Mouse (Mus musculus) kidney, adult 8-10 months (tissue): ENCODE measurements at regions not wholly inside any gene's neighbourhood (a gene's known extent, or its start where the extent isn't known, plus 50 kb on each side); places are given as distances from the start of the nearest gene placed in this dataset.

Experiments
- DNase-seq, 2 experiments: peaks; one replicate each; pipeline ENCODE4 v3.0.0; 2022

- DNase-seq: no peak
Measured at GRCm38 (mm10) chr3:130935926-130936315, 174.3 kb upstream of the Lef1 start.

- DNase-seq: no peak
Measured at GRCm38 (mm10) chr3:130935302-130935925, 174.9 kb upstream of the Lef1 start.

- no peak for DNase-seq
Measured at GRCm38 (mm10) chr3:130932723-130933122, 177.5 kb upstream of the Lef1 start.

- no peak for DNase-seq
Measured at GRCm38 (mm10) chr3:130932226-130932625, 178.0 kb upstream of the Lef1 start.

- DNase-seq: no peak
Measured at GRCm38 (mm10) chr3:130925000-130925399, 185.3 kb upstream of the Lef1 start.

- no peak for DNase-seq
Measured at GRCm38 (mm10) chr3:130923615-130923958, 186.7 kb upstream of the Lef1 start.

GRCm38 (mm10) chr3:130922812-130923614 lies 187.3 kb upstream of the Lef1 start:
- no peak for DNase-seq

- DNase-seq: no peak
Measured at GRCm38 (mm10) chr3:130921621-130922245, 188.5 kb upstream of the Lef1 start.

- DNase-seq: no peak
Measured at GRCm38 (mm10) chr3:130913812-130914211, 183.6 kb upstream of the Rpl34 start.

GRCm38 (mm10) chr3:130905101-130905500 lies 174.9 kb upstream of the Rpl34 start:
- no peak for DNase-seq

GRCm38 (mm10) chr3:130903329-130903728 lies 173.1 kb upstream of the Rpl34 start:
- no peak for DNase-seq

GRCm38 (mm10) chr3:130902376-130902775 lies 172.2 kb upstream of the Rpl34 start:
- DNase-seq: no peak

GRCm38 (mm10) chr3:130901343-130901742 lies 171.1 kb upstream of the Rpl34 start:
- DNase-seq: no peak

- no peak for DNase-seq
Measured at GRCm38 (mm10) chr3:130900846-130901245, 170.6 kb upstream of the Rpl34 start.

GRCm38 (mm10) chr3:130900054-130900840 lies 170.0 kb upstream of the Rpl34 start:
- peak in 1 of 2 experiments; percentile 2 for DNase-seq

GRCm38 (mm10) chr3:130894168-130894814 lies 164.1 kb upstream of the Rpl34 start:
- DNase-seq: no peak

- no peak for DNase-seq
Measured at GRCm38 (mm10) chr3:130891310-130891709, 161.1 kb upstream of the Rpl34 start.

GRCm38 (mm10) chr3:130888587-130888986 lies 158.4 kb upstream of the Rpl34 start:
- DNase-seq: no peak

- DNase-seq: peak in 1 of 2 experiments; percentile 49
Measured at GRCm38 (mm10) chr3:130887540-130888312, 157.5 kb upstream of the Rpl34 start.

- DNase-seq: no peak
Measured at GRCm38 (mm10) chr3:130885974-130886373, 155.8 kb upstream of the Rpl34 start.

GRCm38 (mm10) chr3:130884393-130884792 lies 154.2 kb upstream of the Rpl34 start:
- no peak for DNase-seq

GRCm38 (mm10) chr3:130883928-130884327 lies 153.7 kb upstream of the Rpl34 start:
- no peak for DNase-seq
